Mouse (Mus musculus) MEL-GATA-1-ER (cell line): ENCODE data around the gene 4933416C03Rik.

ENCODE experiments used
- DNase-seq: peaks from one replicate; pipeline ENCODE4 v3.0.0-alpha.2; 2012; ENCODE audit warnings: low read depth; ENCODE audit errors: extremely low read depth

Gene 4933416C03Rik

DNA sequence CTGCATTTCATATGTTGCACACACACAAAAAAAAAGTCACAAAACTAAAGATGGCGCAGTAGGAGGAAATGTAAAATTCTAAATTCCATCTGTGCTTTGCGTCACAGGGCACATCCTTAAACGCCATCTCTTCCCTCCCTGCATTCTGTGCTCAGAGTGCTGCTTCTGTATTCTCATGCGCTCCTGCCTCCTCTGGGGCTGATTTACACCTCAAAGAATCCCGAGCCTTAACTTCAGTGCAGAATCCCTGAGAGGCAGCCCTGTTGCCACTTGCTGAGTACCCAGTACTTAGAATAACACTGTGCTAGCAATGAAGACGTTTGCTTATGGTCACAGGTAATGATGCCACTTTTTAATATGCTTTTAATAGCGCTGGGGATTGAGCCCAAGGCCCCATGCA lies 34.3 kb downstream of the 4933416C03Rik start:
- DNase-seq, result no peak

DNA sequence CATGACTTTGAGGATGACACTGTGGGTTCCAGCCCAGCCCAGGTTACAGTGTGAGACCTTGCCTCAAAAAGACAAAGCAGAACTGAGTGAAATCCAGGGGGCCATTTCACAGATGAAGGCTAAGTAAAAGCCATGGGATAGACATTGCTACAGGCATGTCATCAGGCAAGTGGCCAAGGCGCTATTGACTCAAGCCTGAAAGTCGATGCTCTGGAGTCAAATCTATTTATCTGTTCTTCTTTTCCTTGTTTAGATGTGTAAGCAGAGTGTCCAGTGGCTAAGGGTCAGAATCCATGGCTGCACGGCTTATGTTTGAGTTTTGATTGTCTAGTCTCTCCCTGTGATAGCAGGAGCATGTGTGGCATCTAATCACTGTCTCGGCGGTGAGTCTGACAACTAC lies 35.1 kb downstream of the 4933416C03Rik start:
- no peak for DNase-seq

DNA sequence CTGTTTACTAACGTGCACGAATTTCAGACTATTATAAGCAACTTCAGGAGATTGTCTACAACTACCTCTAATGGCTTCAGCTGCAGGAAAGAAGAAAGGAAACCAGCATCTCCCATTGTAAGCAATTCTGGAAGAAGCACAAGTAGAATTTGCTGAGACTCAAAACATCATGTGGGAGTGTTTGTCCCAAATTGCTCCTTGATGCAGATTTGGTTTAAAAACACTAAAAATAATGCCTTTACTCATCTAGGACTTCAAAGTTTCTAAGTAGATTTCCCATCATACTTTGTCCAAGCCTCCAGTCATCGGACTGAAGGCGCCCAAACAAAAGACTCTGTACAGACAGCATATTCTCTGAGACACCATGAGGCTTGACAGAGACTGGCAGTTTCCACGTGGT lies 37.8 kb downstream of the 4933416C03Rik start:
- no peak for DNase-seq
